Mouse (Mus musculus): ENCODE results near the gene Nqo1. TPM values are rescaled to one million over a fixed set of nuclear protein-coding genes. Genes with fewer than 3 reads are reported as not detected.
A peak's percentile ranks its signal among the peaks of the same experiment; 100 is the strongest.

Nqo1 gene
- polyA plus RNA-seq, 1 experiment from 2014 or later = 30.6 TPM

DNA sequence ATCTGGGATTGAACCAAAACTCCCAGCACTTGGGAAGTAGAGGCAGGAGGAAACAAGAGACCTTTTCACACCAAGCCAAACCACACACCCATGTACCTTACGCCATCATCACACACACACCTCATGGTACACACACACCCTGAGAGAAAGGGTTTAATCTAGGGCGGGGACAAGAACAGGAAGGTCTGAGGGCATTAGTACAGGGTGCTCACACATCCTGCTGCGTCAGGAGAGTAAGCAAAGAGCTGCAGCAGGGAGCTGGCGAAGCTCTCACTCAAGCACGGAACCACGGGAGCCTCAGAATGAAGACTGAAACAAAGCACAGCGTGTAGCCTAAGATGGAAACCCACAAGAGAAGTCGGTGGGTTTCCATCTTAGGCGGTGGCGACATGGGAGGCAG is 10.9 kb upstream of the Nqo1 start:
- no peak overlapping the region for H3K4me2 ChIP-seq (replicated peaks; ENCODE audit: low read depth)
- H3K4me1 ChIP-seq (replicated peaks; ENCODE audit: control insufficient read depth, insufficient read depth, low read length) = no peaks in the 10 kb centered on the region
- peaks cover 84% of the 10 kb centered on the region for H3K36me3 ChIP-seq (ENCODE audit: control insufficient read depth, insufficient read depth)
- no peaks in the 10 kb centered on the region for H3K9me3 ChIP-seq (ENCODE audit: control insufficient read depth)
- H3K4me3 ChIP-seq (ENCODE audit: low read depth, low read length) = no peak overlapping the region
- no peak overlapping the region for H3K27ac ChIP-seq (ENCODE audit: low read depth, low read length)
- H3K27me3 ChIP-seq (replicated peaks; ENCODE audit: control insufficient read depth, insufficient read depth, low read length) = no peaks in the 10 kb centered on the region
- ATAC-seq = no peak; the same call in 1 of the 2 replicates
- WGBS = 81% methylated on average over 10 of the region's 10 CpGs
- no peak overlapping the region for H3K9ac ChIP-seq (ENCODE audit: low read depth, low read length)
- TF ChIP-seq CTCF (IDR thresholded peaks at IDR 0.05; ENCODE audit: low read depth) = no peak

DNA sequence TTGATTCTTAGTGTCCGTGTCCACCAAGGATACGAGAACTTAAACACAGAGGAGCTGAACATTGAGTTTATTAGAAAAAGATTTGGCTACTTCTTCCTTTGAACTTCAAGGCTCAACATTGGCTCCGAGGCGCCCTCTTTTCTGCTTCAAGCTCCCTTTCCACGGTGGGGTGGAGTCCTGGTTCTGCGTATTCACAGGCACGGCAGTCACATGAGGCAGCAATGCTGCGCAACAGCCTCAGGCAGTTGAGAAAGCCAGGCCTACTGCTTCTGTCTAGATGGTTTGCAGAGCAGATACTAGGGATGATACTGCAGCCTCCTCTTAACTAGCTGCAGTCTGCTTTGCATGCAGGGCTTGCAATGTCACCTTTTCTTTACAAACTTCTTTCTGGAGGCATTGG is 9.5 kb upstream of the Nqo1 start:
- 87% methylated on average over 8 of the region's 8 CpGs for WGBS
- no peak overlapping the region for H3K27ac ChIP-seq (ENCODE audit: low read depth, low read length)
- TF ChIP-seq CTCF (IDR thresholded peaks at IDR 0.05; ENCODE audit: low read depth) = no peak
- ATAC-seq = no peak
- no peak overlapping the region for H3K4me3 ChIP-seq (ENCODE audit: low read depth, low read length)
- H3K4me1 ChIP-seq (replicated peaks; ENCODE audit: control insufficient read depth, insufficient read depth, low read length) = no peaks in the 10 kb centered on the region
- no peak overlapping the region for H3K4me2 ChIP-seq (replicated peaks; ENCODE audit: low read depth)
- no peaks in the 10 kb centered on the region for H3K27me3 ChIP-seq (replicated peaks; ENCODE audit: control insufficient read depth, insufficient read depth, low read length)
- H3K9me3 ChIP-seq (ENCODE audit: control insufficient read depth) = no peaks in the 10 kb centered on the region
- H3K9ac ChIP-seq (ENCODE audit: low read depth, low read length) = no peak overlapping the region
- peaks cover 72% of the 10 kb centered on the region for H3K36me3 ChIP-seq (ENCODE audit: control insufficient read depth, insufficient read depth)

DNA sequence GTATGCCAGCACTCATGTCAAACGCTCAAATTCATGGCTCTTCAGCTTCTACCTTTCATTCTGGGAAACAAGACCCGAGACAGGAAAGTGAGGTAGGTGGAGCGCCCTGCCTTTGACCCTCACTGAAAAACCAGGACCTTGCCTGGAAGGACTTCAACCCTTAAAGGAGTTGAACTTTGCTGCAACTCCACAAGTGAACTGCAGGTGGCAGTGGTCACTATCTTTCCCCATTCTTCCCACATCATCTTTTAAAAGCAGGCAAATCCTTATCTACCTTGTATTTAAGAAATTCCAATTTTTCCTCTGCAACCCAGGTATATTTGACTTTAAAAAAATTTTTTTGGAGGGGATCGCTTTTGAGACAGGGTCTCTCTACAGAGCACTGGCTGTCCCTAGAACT is 8.4 kb upstream of the Nqo1 start:
- Histone ChIP-seq H3K9ac (ENCODE audit: low read depth, low read length) (no peak overlapping the region), H3K27me3 (replicated peaks; ENCODE audit: control insufficient read depth, insufficient read depth, low read length) (no peaks in the 10 kb centered on the region), H3K4me2 (replicated peaks; ENCODE audit: low read depth) (no peak overlapping the region), H3K27ac (ENCODE audit: low read depth, low read length) (no peak overlapping the region), H3K4me1 (replicated peaks; ENCODE audit: control insufficient read depth, insufficient read depth, low read length) (no peaks in the 10 kb centered on the region), H3K4me3 (ENCODE audit: low read depth, low read length) (no peak overlapping the region), H3K9me3 (ENCODE audit: control insufficient read depth) (no peaks in the 10 kb centered on the region), H3K36me3 (ENCODE audit: control insufficient read depth, insufficient read depth) (peaks cover 61% of the 10 kb centered on the region)
- no peak for ATAC-seq
- TF ChIP-seq CTCF (IDR thresholded peaks at IDR 0.05; ENCODE audit: low read depth) = peak; percentile 81
- WGBS = 59% methylated on average over 4 of the region's 4 CpGs

DNA sequence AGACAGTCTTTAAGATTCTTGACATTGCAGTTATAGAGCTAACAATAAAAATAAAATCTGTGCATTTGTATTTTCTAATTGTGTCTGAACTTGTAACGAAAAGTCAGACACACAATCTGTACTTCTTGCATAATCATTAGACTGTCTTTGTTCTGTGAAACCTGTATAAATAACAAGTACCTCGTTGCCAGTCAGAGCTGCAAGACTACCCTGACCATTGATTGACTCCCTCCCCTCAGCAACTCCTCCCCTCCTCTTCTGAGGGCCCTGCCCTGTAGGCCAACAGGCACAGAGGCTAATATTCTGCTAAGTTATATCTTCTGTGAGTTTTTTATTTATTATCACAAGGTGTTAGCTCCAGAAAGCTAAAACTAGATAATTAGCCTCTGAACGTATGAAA is 2.9 kb upstream of the Nqo1 start:
- H3K4me2 ChIP-seq (replicated peaks; ENCODE audit: low read depth) = no peak overlapping the region
- H3K4me3 ChIP-seq (ENCODE audit: low read depth, low read length) = no peak overlapping the region
- no peaks in the 10 kb centered on the region for H3K4me1 ChIP-seq (replicated peaks; ENCODE audit: control insufficient read depth, insufficient read depth, low read length)
- H3K36me3 ChIP-seq (ENCODE audit: control insufficient read depth, insufficient read depth) = peaks cover 13% of the 10 kb centered on the region
- WGBS = 31% methylated on average over 3 of the region's 3 CpGs
- H3K9me3 ChIP-seq (ENCODE audit: control insufficient read depth) = no peaks in the 10 kb centered on the region
- H3K9ac ChIP-seq (ENCODE audit: low read depth, low read length) = no peak overlapping the region
- no peak for ATAC-seq
- H3K27me3 ChIP-seq (replicated peaks; ENCODE audit: control insufficient read depth, insufficient read depth, low read length) = no peaks in the 10 kb centered on the region
- H3K27ac ChIP-seq (ENCODE audit: low read depth, low read length) = no peak overlapping the region
- no peak for TF ChIP-seq CTCF (IDR thresholded peaks at IDR 0.05; ENCODE audit: low read depth)

DNA sequence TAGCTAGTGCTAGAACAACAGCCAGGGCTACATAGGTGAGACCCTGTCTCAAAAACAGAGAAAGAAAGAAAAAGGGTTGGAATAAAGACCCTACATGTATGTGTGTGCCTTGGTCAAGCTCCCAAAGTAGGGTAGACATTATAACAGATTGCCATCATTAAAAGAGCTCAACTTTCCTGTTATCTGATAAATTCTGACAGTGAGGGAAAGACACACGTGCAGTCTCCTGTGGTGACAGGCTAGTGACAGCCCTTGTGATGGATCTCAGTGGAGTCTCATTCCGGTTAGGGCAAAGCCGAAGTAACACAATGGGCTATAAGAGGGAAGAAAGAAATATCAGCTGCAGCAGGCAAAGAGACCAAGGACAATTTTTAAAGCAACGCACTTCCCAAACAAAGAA is 1.1 kb upstream of the Nqo1 start:
- no peak for TF ChIP-seq CTCF (IDR thresholded peaks at IDR 0.05; ENCODE audit: low read depth)
- no peaks in the 10 kb centered on the region for H3K4me1 ChIP-seq (replicated peaks; ENCODE audit: control insufficient read depth, insufficient read depth, low read length)
- ATAC-seq = no peak
- no peaks in the 10 kb centered on the region for H3K9me3 ChIP-seq (ENCODE audit: control insufficient read depth)
- no peak overlapping the region for H3K9ac ChIP-seq (ENCODE audit: low read depth, low read length)
- H3K27me3 ChIP-seq (replicated peaks; ENCODE audit: control insufficient read depth, insufficient read depth, low read length) = no peaks in the 10 kb centered on the region
- H3K27ac ChIP-seq (ENCODE audit: low read depth, low read length) = no peak overlapping the region
- no peak overlapping the region for H3K4me3 ChIP-seq (ENCODE audit: low read depth, low read length)
- H3K4me2 ChIP-seq (replicated peaks; ENCODE audit: low read depth) = no peak overlapping the region
- no peaks in the 10 kb centered on the region for H3K36me3 ChIP-seq (ENCODE audit: control insufficient read depth, insufficient read depth)
- WGBS = 71% methylated on average over 4 of the region's 4 CpGs

DNA sequence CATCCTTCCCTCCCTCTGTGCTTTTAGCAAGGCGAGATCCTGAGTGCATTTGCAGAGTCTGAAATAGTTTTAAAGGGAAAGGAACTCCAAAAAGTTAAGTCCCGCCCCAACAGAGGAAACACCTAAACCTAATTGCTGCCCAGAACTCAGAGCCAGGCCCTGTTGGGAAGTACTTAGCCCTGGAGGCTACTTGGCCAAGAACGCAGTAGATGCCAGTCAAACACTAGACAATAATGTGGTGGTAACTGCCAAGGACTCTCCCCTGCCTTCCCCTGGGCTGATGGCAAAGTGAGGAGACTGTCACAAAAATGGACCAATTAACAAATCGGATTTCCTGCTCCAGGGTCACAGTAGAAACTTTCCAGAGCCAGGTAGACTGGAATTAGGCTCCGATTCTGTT is 1.1 kb downstream of the Nqo1 start:
- H3K4me2 ChIP-seq (replicated peaks; ENCODE audit: low read depth) = no peak overlapping the region

DNA sequence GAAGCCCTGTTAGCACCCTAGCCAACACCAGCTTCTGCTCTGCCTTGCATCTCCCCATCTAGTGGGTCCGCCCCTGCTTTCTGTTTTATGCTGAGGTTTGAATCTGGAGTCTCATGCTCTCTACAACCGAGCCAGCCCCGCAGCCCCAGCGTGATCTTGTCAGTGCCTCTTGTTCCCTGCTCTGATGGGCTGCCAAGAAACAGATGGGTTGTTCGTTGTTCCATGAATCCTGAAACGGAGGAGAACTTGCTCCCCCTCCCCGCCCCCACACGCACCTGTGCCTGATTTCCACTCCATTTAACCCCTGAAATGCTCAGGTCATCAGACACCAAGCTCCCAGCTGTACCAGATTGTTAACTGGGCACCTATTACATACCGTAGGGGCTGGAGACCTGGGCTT is 3.5 kb downstream of the Nqo1 start:
- no peak for ATAC-seq
- TF ChIP-seq CTCF (IDR thresholded peaks at IDR 0.05; ENCODE audit: low read depth) = no peak

More for the DNA sequence above, 1.1 kb downstream of the Nqo1 start:
- no peak for ATAC-seq
- TF ChIP-seq CTCF (IDR thresholded peaks at IDR 0.05; ENCODE audit: low read depth) = no peak
- Histone ChIP-seq H3K36me3 (ENCODE audit: control insufficient read depth, insufficient read depth) (no peaks in the 10 kb centered on the region), H3K27me3 (replicated peaks; ENCODE audit: control insufficient read depth, insufficient read depth, low read length) (no peaks in the 10 kb centered on the region), H3K4me1 (replicated peaks; ENCODE audit: control insufficient read depth, insufficient read depth, low read length) (no peaks in the 10 kb centered on the region), H3K27ac (ENCODE audit: low read depth, low read length) (no peak overlapping the region), H3K9me3 (ENCODE audit: control insufficient read depth) (no peaks in the 10 kb centered on the region), H3K9ac (ENCODE audit: low read depth, low read length) (no peak overlapping the region), H3K4me3 (ENCODE audit: low read depth, low read length) (no peak overlapping the region)
- 84% methylated on average over 5 of the region's 5 CpGs for WGBS

More for the DNA sequence above, 3.5 kb downstream of the Nqo1 start:
- H3K4me1 ChIP-seq (replicated peaks; ENCODE audit: control insufficient read depth, insufficient read depth, low read length) = no peaks in the 10 kb centered on the region
- no peaks in the 10 kb centered on the region for H3K9me3 ChIP-seq (ENCODE audit: control insufficient read depth)
- no peak overlapping the region for H3K4me3 ChIP-seq (ENCODE audit: low read depth, low read length)
- H3K9ac ChIP-seq (ENCODE audit: low read depth, low read length) = no peak overlapping the region
- 53% methylated on average over 9 of the region's 9 CpGs for WGBS
- H3K27me3 ChIP-seq (replicated peaks; ENCODE audit: control insufficient read depth, insufficient read depth, low read length) = no peaks in the 10 kb centered on the region
- H3K27ac ChIP-seq (ENCODE audit: low read depth, low read length) = no peak overlapping the region
- no peaks in the 10 kb centered on the region for H3K36me3 ChIP-seq (ENCODE audit: control insufficient read depth, insufficient read depth)
- no peak overlapping the region for H3K4me2 ChIP-seq (replicated peaks; ENCODE audit: low read depth)

Data from intestine, postnatal 0 days (tissue).